In genomic region chr8:119960531-119961104, GRCm38 (mm10) we compare ENCODE assay signal across 10 mouse cellular contexts. TPM values are rescaled to one million over a fixed set of nuclear protein-coding genes. Genes with fewer than 3 reads are reported as not detected.
DNase-seq lines count a peak whose midpoint lies in the region; ATAC-seq and TF ChIP-seq lines count a peak whose summit lies in the region.
"Had no signal": no experiment of that assay in that cellular context is flagged by ENCODE, and none has a peak within 500 bp of the region (broad histone marks: within the 10 kb centered on the region; RNA-seq: fewer than 3 reads in every experiment).

No protein-coding gene starts in this region.

- H3K27me3 ChIP-seq in midbrain, embryonic 13.5 days, result no peaks in the 10 kb centered on the region
- no peaks in the 10 kb centered on the region for H3K27me3 ChIP-seq in midbrain, embryonic 10.5 days (ENCODE audit: low read depth, poor library complexity, severe bottlenecking)
- no peaks in the 10 kb centered on the region for H3K27me3 ChIP-seq in embryonic facial prominence, embryonic 15.5 days
- no peaks in the 10 kb centered on the region for H3K27me3 ChIP-seq in heart, postnatal 0 days (ENCODE audit: control insufficient read depth, insufficient read depth, low read length)
- H3K27me3 ChIP-seq in limb, embryonic 13.5 days, result no peaks in the 10 kb centered on the region
- H3K27me3 ChIP-seq in stomach, embryonic 15.5 days (replicated peaks), result no peaks in the 10 kb centered on the region
- H3K27me3 ChIP-seq: Patski had no signal

- peaks cover 8% of the 10 kb centered on the region; the same call in 1 of the 2 replicates for H3K4me1 ChIP-seq in midbrain, embryonic 13.5 days (replicated peaks)
- H3K4me1 ChIP-seq in midbrain, embryonic 10.5 days, result no peaks in the 10 kb centered on the region
- H3K4me1 ChIP-seq in embryonic facial prominence, embryonic 15.5 days, result peaks cover 12% of the 10 kb centered on the region
- peaks cover 4% of the 10 kb centered on the region; the same call in 1 of the 2 replicates for H3K4me1 ChIP-seq in heart, postnatal 0 days (ENCODE audit: control insufficient read depth, insufficient read depth)
- H3K4me1 ChIP-seq in limb, embryonic 13.5 days, result peaks cover 39% of the 10 kb centered on the region
- H3K4me1 ChIP-seq in stomach, embryonic 15.5 days, result no peaks in the 10 kb centered on the region; the same call in 1 of the 2 replicates

- H3K36me3 ChIP-seq in midbrain, embryonic 13.5 days, result peaks cover 29% of the 10 kb centered on the region
- peaks cover 30% of the 10 kb centered on the region for H3K36me3 ChIP-seq in midbrain, embryonic 10.5 days
- H3K36me3 ChIP-seq in embryonic facial prominence, embryonic 15.5 days, result peaks cover 26% of the 10 kb centered on the region
- peaks cover 26% of the 10 kb centered on the region for H3K36me3 ChIP-seq in heart, postnatal 0 days (replicated peaks; ENCODE audit: control insufficient read depth, insufficient read depth, low read length)
- H3K36me3 ChIP-seq in limb, embryonic 13.5 days, result peaks cover 29% of the 10 kb centered on the region
- peaks cover 22% of the 10 kb centered on the region for H3K36me3 ChIP-seq in stomach, embryonic 15.5 days

- H3K9ac ChIP-seq in midbrain, embryonic 13.5 days (replicated peaks), result no peak overlapping the region; the same call in 1 of the 2 replicates
- H3K9ac ChIP-seq in embryonic facial prominence, embryonic 15.5 days, result no peak overlapping the region
- H3K9ac ChIP-seq in heart, postnatal 0 days (replicated peaks; ENCODE audit: low read depth, low read length), result no peak overlapping the region
- H3K9ac ChIP-seq in limb, embryonic 13.5 days, result no peak overlapping the region
- no peak overlapping the region for H3K9ac ChIP-seq in stomach, embryonic 15.5 days

- no peak for DNase-seq in midbrain, embryonic 10.5 days (ENCODE audit: low spot score)
- DNase-seq in heart, postnatal 0 days (ENCODE audit: low spot score), result peak; percentile 47
- DNase-seq in embryo, embryonic 10.5 days (ENCODE audit: low spot score), result no peak

- H3K27ac ChIP-seq in midbrain, embryonic 13.5 days, result no peak overlapping the region; the same call in 1 of the 2 replicates
- no peak overlapping the region; the same call in 1 of the 2 replicates for H3K27ac ChIP-seq in midbrain, embryonic 10.5 days (replicated peaks)
- H3K27ac ChIP-seq in embryonic facial prominence, embryonic 15.5 days (replicated peaks), result 0 out of 2 replicates have a peak overlapping the region, but pooled peaks have one; percentile 24
- 0 out of 2 replicates have a peak overlapping the region, but pooled peaks have one; percentile 38 for H3K27ac ChIP-seq in heart, postnatal 0 days (ENCODE audit: low read depth)
- peak overlapping the region; percentile 28; the same call in 1 of the 2 replicates for H3K27ac ChIP-seq in limb, embryonic 13.5 days
- no peak overlapping the region for H3K27ac ChIP-seq in stomach, embryonic 15.5 days

- 65% methylated on average over 5 of the region's 5 CpGs for WGBS in midbrain, embryonic 13.5 days
- WGBS in midbrain, embryonic 10.5 days, result 63% methylated on average over 5 of the region's 5 CpGs
- WGBS in embryonic facial prominence, embryonic 15.5 days, result 52% methylated on average over 5 of the region's 5 CpGs
- 31% methylated on average over 5 of the region's 5 CpGs for WGBS in heart, postnatal 0 days
- 62% methylated on average over 5 of the region's 5 CpGs for WGBS in limb, embryonic 13.5 days
- WGBS in stomach, embryonic 15.5 days, result 53% methylated on average over 5 of the region's 5 CpGs

- 0 out of 2 replicates have a peak, but pooled peaks have one; percentile 11 for ATAC-seq in midbrain, embryonic 13.5 days
- ATAC-seq in embryonic facial prominence, embryonic 15.5 days (ENCODE audit: insufficient number of reproducible peaks, low FRiP score, low TSS enrichment, low read depth), result no peak
- ATAC-seq in heart, postnatal 0 days (ENCODE audit: insufficient read depth, low read depth), result peak; percentile 81
- ATAC-seq in limb, embryonic 13.5 days (ENCODE audit: low FRiP score, low read depth), result no peak
- peak; percentile 19; the same call in 1 of the 2 replicates for ATAC-seq in stomach, embryonic 15.5 days (ENCODE audit: insufficient read depth, low FRiP score, low read depth)
- ATAC-seq in granulocyte monocyte progenitor cell, adult 5-6 weeks (replicated peaks; ENCODE audit: poor library complexity, severe bottlenecking), result no peak
- ATAC-seq: Patski had no signal

- TF ChIP-seq EP300 in heart, postnatal 0 days (IDR thresholded peaks at IDR 0.05; ENCODE audit: low read depth), result no peak

- H3K9me3 ChIP-seq in midbrain, embryonic 13.5 days, result no peaks in the 10 kb centered on the region
- no peaks in the 10 kb centered on the region for H3K9me3 ChIP-seq in midbrain, embryonic 10.5 days (replicated peaks)
- no peaks in the 10 kb centered on the region for H3K9me3 ChIP-seq in embryonic facial prominence, embryonic 15.5 days (replicated peaks)
- H3K9me3 ChIP-seq in heart, postnatal 0 days (replicated peaks; ENCODE audit: control insufficient read depth, low read length), result no peaks in the 10 kb centered on the region
- peaks cover 3% of the 10 kb centered on the region; the same call in 1 of the 2 replicates for H3K9me3 ChIP-seq in limb, embryonic 13.5 days
- H3K9me3 ChIP-seq in stomach, embryonic 15.5 days, result no peaks in the 10 kb centered on the region

- TF ChIP-seq CTCF in heart, postnatal 0 days (IDR thresholded peaks at IDR 0.05; ENCODE audit: low read depth), result no peak

- no peak overlapping the region for H3K4me3 ChIP-seq in midbrain, embryonic 13.5 days (replicated peaks)
- H3K4me3 ChIP-seq in midbrain, embryonic 10.5 days, result no peak overlapping the region
- H3K4me3 ChIP-seq in embryonic facial prominence, embryonic 15.5 days (replicated peaks), result no peak overlapping the region
- no peak overlapping the region for H3K4me3 ChIP-seq in heart, postnatal 0 days (ENCODE audit: low read depth, low read length)
- H3K4me3 ChIP-seq in limb, embryonic 13.5 days, result no peak overlapping the region
- no peak overlapping the region for H3K4me3 ChIP-seq in stomach, embryonic 15.5 days (replicated peaks)

- H3K4me2 ChIP-seq in midbrain, embryonic 13.5 days (replicated peaks), result no peak overlapping the region
- no peak overlapping the region for H3K4me2 ChIP-seq in embryonic facial prominence, embryonic 15.5 days (replicated peaks)
- H3K4me2 ChIP-seq in heart, postnatal 0 days (ENCODE audit: low read depth, low read length), result no peak overlapping the region
- H3K4me2 ChIP-seq in limb, embryonic 13.5 days (replicated peaks), result no peak overlapping the region
- H3K4me2 ChIP-seq in stomach, embryonic 15.5 days, result no peak overlapping the region

RNA-seq across cellular contexts. Expression of gene Crispld2, which starts 31.6 kb away (rescaled TPM):
- 1.9 and 2.1 TPM in 2 replicates for polyA plus RNA-seq in midbrain, embryonic 13.5 days (2015; fragmentation: Nextera tagmentation; extraction: Ambion mirVana)
- polyA plus RNA-seq in midbrain, embryonic 10.5 days (2016; fragmentation: Nextera tagmentation; extraction: Ambion mirVana), result 2.9 and 4.0 TPM in 2 replicates
- 11.6 and 13.1 TPM in 2 replicates for polyA plus RNA-seq in embryonic facial prominence, embryonic 15.5 days (2015; fragmentation: Nextera tagmentation; extraction: Ambion mirVana)
- 5.4 and 15.5 TPM in 2 replicates for total RNA-seq in heart, postnatal 0 days (2014; rRNA removed; ENCODE audit: low replicate concordance)
- polyA plus RNA-seq in heart, postnatal 0 days (2015; fragmentation: Nextera tagmentation; extraction: Ambion mirVana), result 2.5 and 2.6 TPM in 2 replicates
- 7.1 and 8.9 TPM in 2 replicates for polyA plus RNA-seq in limb, embryonic 13.5 days (2015; fragmentation: Nextera tagmentation; extraction: Ambion mirVana)
- polyA plus RNA-seq in stomach, embryonic 15.5 days (2015; fragmentation: Nextera tagmentation; extraction: Ambion mirVana), result 33.5 and 34.5 TPM in 2 replicates
- total RNA-seq in granulocyte monocyte progenitor cell, adult 5-6 weeks (2014; fragmentation: Nextera tagmentation), result not detected in 2 replicates
- 0.73 and 1.7 TPM in 2 replicates for total RNA-seq in granulocyte monocyte progenitor cell, adult 5-6 weeks (2017)

RNA-seq across cellular contexts. Expression of gene Gm20388, which starts 50.0 kb away (rescaled TPM):
- polyA plus RNA-seq in midbrain, embryonic 13.5 days (2015; fragmentation: Nextera tagmentation; extraction: Ambion mirVana), result 4.4 and 10.3 TPM in 2 replicates
- 7.1 and 7.3 TPM in 2 replicates for polyA plus RNA-seq in midbrain, embryonic 10.5 days (2016; fragmentation: Nextera tagmentation; extraction: Ambion mirVana)
- polyA plus RNA-seq in embryonic facial prominence, embryonic 15.5 days (2015; fragmentation: Nextera tagmentation; extraction: Ambion mirVana), result 5.9 and 8.0 TPM in 2 replicates
- 17.3 and 29.1 TPM in 2 replicates for total RNA-seq in heart, postnatal 0 days (2014; rRNA removed; ENCODE audit: low replicate concordance)
- not detected in 2 replicates for polyA plus RNA-seq in heart, postnatal 0 days (2015; fragmentation: Nextera tagmentation; extraction: Ambion mirVana)
- 3.2 and 7.1 TPM in 2 replicates for polyA plus RNA-seq in limb, embryonic 13.5 days (2015; fragmentation: Nextera tagmentation; extraction: Ambion mirVana)
- polyA plus RNA-seq in stomach, embryonic 15.5 days (2015; fragmentation: Nextera tagmentation; extraction: Ambion mirVana), result not detected in 2 replicates
- total RNA-seq in granulocyte monocyte progenitor cell, adult 5-6 weeks (2014; fragmentation: Nextera tagmentation), result 7.1 and 23.8 TPM in 2 replicates
- total RNA-seq in granulocyte monocyte progenitor cell, adult 5-6 weeks (2017), result 18.5 and 25.8 TPM in 2 replicates
- polyA plus RNA-seq: neural tube, embryonic 11.5 days had no signal

RNA-seq across cellular contexts. Expression of gene Usp10, which starts 50.5 kb away (rescaled TPM):
- 130 and 137 TPM in 2 replicates for polyA plus RNA-seq in midbrain, embryonic 13.5 days (2015; fragmentation: Nextera tagmentation; extraction: Ambion mirVana)
- 220 and 227 TPM in 2 replicates for polyA plus RNA-seq in midbrain, embryonic 10.5 days (2016; fragmentation: Nextera tagmentation; extraction: Ambion mirVana)
- 111 and 114 TPM in 2 replicates for polyA plus RNA-seq in embryonic facial prominence, embryonic 15.5 days (2015; fragmentation: Nextera tagmentation; extraction: Ambion mirVana)
- 36.6 and 44.0 TPM in 2 replicates for total RNA-seq in heart, postnatal 0 days (2014; rRNA removed; ENCODE audit: low replicate concordance)
- 47.7 and 54.9 TPM in 2 replicates for polyA plus RNA-seq in heart, postnatal 0 days (2015; fragmentation: Nextera tagmentation; extraction: Ambion mirVana)
- polyA plus RNA-seq in limb, embryonic 13.5 days (2015; fragmentation: Nextera tagmentation; extraction: Ambion mirVana), result 142 and 145 TPM in 2 replicates
- 127 and 133 TPM in 2 replicates for polyA plus RNA-seq in stomach, embryonic 15.5 days (2015; fragmentation: Nextera tagmentation; extraction: Ambion mirVana)
- total RNA-seq in granulocyte monocyte progenitor cell, adult 5-6 weeks (2014; fragmentation: Nextera tagmentation), result 91.5 and 110 TPM in 2 replicates
- 56.4 and 69.3 TPM in 2 replicates for total RNA-seq in granulocyte monocyte progenitor cell, adult 5-6 weeks (2017)

Comparison
In these comparisons a context has a peak if more than half of its experiments do, and no peak if none do; other contexts are left out.
1. ATAC-seq: peak in midbrain, embryonic 13.5 days (single experiment), heart, postnatal 0 days (single experiment) and stomach, embryonic 15.5 days (single experiment); none in embryonic facial prominence, embryonic 15.5 days (single experiment), limb, embryonic 13.5 days (single experiment) and granulocyte monocyte progenitor cell, adult 5-6 weeks (single experiment).
2. H3K27ac ChIP-seq: peak in embryonic facial prominence, embryonic 15.5 days (single experiment), heart, postnatal 0 days (single experiment) and limb, embryonic 13.5 days (single experiment); none in midbrain, embryonic 13.5 days (single experiment), midbrain, embryonic 10.5 days (single experiment) and stomach, embryonic 15.5 days (single experiment).